Mouse (Mus musculus): ENCODE measurements at regions not wholly inside any gene's neighbourhood (a gene's known extent, or its start where the extent isn't known, plus 50 kb on each side); places are given as distances from the start of the nearest gene placed in this dataset.

DNA sequence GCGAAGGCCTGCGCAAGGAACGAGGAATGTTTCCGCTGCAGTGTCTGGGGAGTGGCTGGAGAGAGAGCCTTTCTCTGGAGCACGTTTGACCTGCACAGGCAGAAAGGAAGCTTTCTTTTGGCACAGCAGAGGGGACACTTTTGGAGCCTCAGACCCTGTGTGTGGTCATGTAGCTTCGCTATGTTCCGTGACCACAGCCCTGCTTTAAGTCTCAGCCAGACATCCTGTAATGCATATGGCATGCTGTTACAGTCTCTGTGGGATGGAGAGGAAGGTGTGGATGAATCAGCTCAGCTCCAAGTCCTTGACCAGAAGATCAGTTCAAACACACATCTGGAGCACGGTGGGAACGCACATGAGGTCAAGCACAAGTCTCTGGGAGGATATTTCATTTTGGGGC is 107.3 kb upstream of the Tnp1 start:
- TF ChIP-seq CTCF (IDR thresholded peaks at IDR 0.05) (no peak), EP300 (IDR thresholded peaks at IDR 0.05) (no peak)
